Mouse (Mus musculus) MEL (cell line): ENCODE measurements around the gene Ino80d. TPM values are rescaled to one million over a fixed set of nuclear protein-coding genes. Genes with fewer than 3 reads are reported as not detected.

Experiments used
- DNase-seq: peaks from one replicate; pipeline ENCODE4 v3.0.0; 2011; ENCODE audit warnings: low read depth, low spot score
- H3K27ac ChIP-seq: 2 replicates; pipeline ENCODE4 v1.5.1; 2012; ENCODE audit warnings: low read depth, mild to moderate bottlenecking, control low read depth, low read length, moderate library complexity; ENCODE audit not compliant: control insufficient read depth
- H3K27me3 ChIP-seq, 2 experiments: fragments of 150-350 bp in 1 of 2; sonication (generic) in 1 of 2; 2 replicates each; pipeline ENCODE4 v1.6.1; 2012; ENCODE audit warnings: low read length in 2 of 2, mild to moderate bottlenecking in 2 of 2, improper control_type of control experiment in 1 of 2, moderate library complexity in 1 of 2; ENCODE audit not compliant: insufficient read depth in 2 of 2, control insufficient read depth in 1 of 2
- H3K36me3 ChIP-seq, 2 experiments: 2 replicates each; pipeline ENCODE4 v1.6.1; 2012 to 2014; ENCODE audit warnings: low read length in 2 of 2, improper control_type of control experiment in 1 of 2, inconsistent platforms in 1 of 2, mild to moderate bottlenecking in 1 of 2; ENCODE audit not compliant: insufficient read depth in 2 of 2, control insufficient read depth in 1 of 2
- H3K4me1 ChIP-seq, 2 experiments: fragments of 150-350 bp in 1 of 2; sonication (generic) in 1 of 2; 2 replicates each; pipeline ENCODE4 v1.6.1; 2012; ENCODE audit warnings: low read length in 2 of 2, improper control_type of control experiment in 1 of 2, mild to moderate bottlenecking in 1 of 2; ENCODE audit not compliant: insufficient read depth in 2 of 2, control insufficient read depth in 1 of 2
- H3K4me3 ChIP-seq, 2 experiments: fragments of 150-350 bp in 1 of 2; sonication (generic) in 1 of 2; 2 replicates each; pipeline ENCODE4 v1.5.1; 2012; ENCODE audit warnings: low read depth in 2 of 2, low read length in 2 of 2, mild to moderate bottlenecking in 2 of 2, moderate library complexity in 2 of 2, control low read depth in 1 of 2, improper control_type of control experiment in 1 of 2; ENCODE audit not compliant: control insufficient read depth in 1 of 2, insufficient read depth in 1 of 2
- H3K79me2 ChIP-seq: 2 replicates; pipeline ENCODE4 v1.6.1; 2012; ENCODE audit warnings: mild to moderate bottlenecking, low read length, moderate library complexity; ENCODE audit not compliant: control insufficient read depth, poor library complexity, insufficient read depth
- H3K9ac ChIP-seq: 2 replicates; pipeline ENCODE4 v1.6.1; 2012; ENCODE audit warnings: low read depth, mild to moderate bottlenecking, control low read depth, low read length, moderate library complexity; ENCODE audit not compliant: control insufficient read depth, poor library complexity, severe bottlenecking
- H3K9me3 ChIP-seq: fragments of 150-350 bp; sonication (generic); replicated peaks from 2 replicates; pipeline ENCODE4 v1.6.1; 2012; ENCODE audit warnings: mild to moderate bottlenecking, low read length, improper control_type of control experiment, moderate library complexity; ENCODE audit not compliant: insufficient read depth
- BHLHE40 ChIP-seq: IDR thresholded peaks from 2 replicates; pipeline ENCODE4 v1.6.1; 2012; ENCODE audit warnings: low read depth, mild to moderate bottlenecking, inconsistent platforms, low read length, improper control_type of control experiment, borderline replicate concordance
- CHD2 ChIP-seq: IDR thresholded peaks from 2 replicates; pipeline ENCODE4 v1.6.1; 2011; ENCODE audit warnings: low read length, improper control_type of control experiment
- CTCF ChIP-seq, 3 experiments: IDR thresholded peaks in 2 of 3; conservative IDR thresholded peaks in 1 of 3; 2 replicates each; pipeline ENCODE4 v1.5.1; 2011 to 2012; ENCODE audit warnings: low read length in 3 of 3, low read depth in 2 of 3, mild to moderate bottlenecking in 2 of 3, improper control_type of control experiment in 1 of 3, inconsistent platforms in 1 of 3, mixed read lengths in 1 of 3, moderate library complexity in 1 of 3; ENCODE audit not compliant: control insufficient read depth in 1 of 3, insufficient read depth in 1 of 3, poor library complexity in 1 of 3, severe bottlenecking in 1 of 3
- GATA1 ChIP-seq: IDR thresholded peaks from 2 replicates; pipeline ENCODE4 v1.6.1; 2011; ENCODE audit warnings: low read depth, low read length, improper control_type of control experiment
- HCFC1 ChIP-seq: IDR thresholded peaks from 2 replicates; pipeline ENCODE4 v1.6.1; 2012; ENCODE audit warnings: low read depth, mild to moderate bottlenecking, inconsistent platforms, low read length, improper control_type of control experiment, moderate library complexity
- KAT2A ChIP-seq: conservative IDR thresholded peaks from 2 replicates; pipeline ENCODE4 v1.6.1; 2012; ENCODE audit warnings: low read depth, low read length, improper control_type of control experiment, inconsistent platforms
- MAZ ChIP-seq: IDR thresholded peaks from 2 replicates; pipeline ENCODE4 v1.6.1; 2012; ENCODE audit warnings: low read depth, mild to moderate bottlenecking, inconsistent platforms, low read length, improper control_type of control experiment
- MXI1 ChIP-seq: IDR thresholded peaks from 2 replicates; pipeline ENCODE4 v1.6.1; 2011; ENCODE audit warnings: mild to moderate bottlenecking, low read depth, low read length, improper control_type of control experiment
- POLR2AphosphoS5 ChIP-seq: IDR thresholded peaks from 2 replicates; pipeline ENCODE4 v1.6.1; 2012; ENCODE audit warnings: low read depth, borderline replicate concordance, mild to moderate bottlenecking, inconsistent platforms, low read length, moderate library complexity, mixed read lengths
- RAD21 ChIP-seq: IDR thresholded peaks from 2 replicates; pipeline ENCODE4 v1.6.1; 2011; ENCODE audit warnings: mild to moderate bottlenecking, low read depth, low read length, improper control_type of control experiment
- SMC3 ChIP-seq: IDR thresholded peaks from 2 replicates; pipeline ENCODE4 v1.6.1; 2011; ENCODE audit warnings: low read depth, low read length, improper control_type of control experiment
- TCF12 ChIP-seq: IDR thresholded peaks from 2 replicates; pipeline ENCODE4 v1.6.1; 2014; ENCODE audit warnings: low read depth, mild to moderate bottlenecking, inconsistent platforms, low read length, improper control_type of control experiment, moderate library complexity
- USF2 ChIP-seq, 2 experiments: IDR thresholded peaks; 2 replicates each; pipeline ENCODE4 v1.6.1; 2011 to 2012; ENCODE audit warnings: improper control_type of control experiment in 2 of 2, low read length in 2 of 2, borderline replicate concordance in 1 of 2, inconsistent platforms in 1 of 2, low read depth in 1 of 2, mild to moderate bottlenecking in 1 of 2; ENCODE audit not compliant: insufficient read depth in 1 of 2
- ZC3H11A ChIP-seq: IDR thresholded peaks from 2 replicates; pipeline ENCODE4 v1.6.1; 2012; ENCODE audit warnings: low read depth, mild to moderate bottlenecking, inconsistent platforms, low read length, improper control_type of control experiment
- ZKSCAN1 ChIP-seq: IDR thresholded peaks from 2 replicates; pipeline ENCODE4 v1.6.1; 2012; ENCODE audit warnings: low read depth, mild to moderate bottlenecking, inconsistent platforms, low read length, improper control_type of control experiment, moderate library complexity
- ZMIZ1 ChIP-seq: IDR thresholded peaks from 2 replicates; pipeline ENCODE4 v1.6.1; 2012; ENCODE audit warnings: low read depth, mild to moderate bottlenecking, inconsistent platforms, low read length, improper control_type of control experiment, moderate library complexity
- ZNF384 ChIP-seq: IDR thresholded peaks from 2 replicates; pipeline ENCODE4 v1.6.1; 2012; ENCODE audit warnings: low read depth, mild to moderate bottlenecking, inconsistent platforms, low read length, improper control_type of control experiment
- polyA plus RNA-seq, 2 experiments: library from polyadenylated mRNA; stranded (reverse) in 1 of 2; unstranded in 1 of 2; fragments of >175 nt in 1 of 2; fragments of >200 nt in 1 of 2; gene quantifications; 2 replicates each; pipeline versions ENCODE4 v1.2.1 to v1.2.4; 2012; ENCODE audit warnings: low replicate concordance in 2 of 2, low read depth in 1 of 2; ENCODE audit not compliant: insufficient read length in 2 of 2, insufficient read depth in 1 of 2, missing spikeins in 1 of 2
- total RNA-seq: library from RNA; depleted of rRNA; stranded (reverse); fragments of 300-350 nt; gene quantifications from 2 replicates; pipeline ENCODE4 v1.2.3, GENCODE M21; 2012

Ino80d gene
- total and polyA plus RNA-seq, 3 experiments = 4.0 to 5.8 TPM; not detected in 1

- TF ChIP-seq CTCF (IDR thresholded peaks at IDR 0.05 in 2 of 3, conservative IDR thresholded peaks at IDR 0.05 in 1 of 3; ENCODE audit: control insufficient read depth in 1 of 3, insufficient read depth in 1 of 3, low read depth in 2 of 3, low read length in 3 of 3, poor library complexity in 1 of 3, severe bottlenecking in 1 of 3) = peak; percentile 11 to 58 (median 28); a peak in 5 of 6 replicates
- no peak for TF ChIP-seq POLR2AphosphoS5
- TF ChIP-seq, all 39 proteins: peak for 1
- Histone ChIP-seq H3K79me2 (no peaks in the 10 kb centered on the region), H3K36me3 (no peaks in the 10 kb centered on the region), H3K27me3 (no peaks in the 10 kb centered on the region), H3K4me3 (no peak overlapping the region), H3K9ac (no peak overlapping the region), H3K27ac (no peak overlapping the region), H3K4me1 (no peaks in the 10 kb centered on the region), H3K9me3 (no peaks in the 10 kb centered on the region)
- DNase-seq = no peak
Measured at GRCm38 (mm10) chr1:62929477-62929876, 185.0 kb downstream of the Ino80d start.

GRCm38 (mm10) chr1:62919219-62919618 lies 195.2 kb downstream of the Ino80d start:
- H3K27ac ChIP-seq = no peak overlapping the region
- no peaks in the 10 kb centered on the region for H3K79me2 ChIP-seq
- H3K36me3 ChIP-seq = no peaks in the 10 kb centered on the region
- H3K27me3 ChIP-seq = no peaks in the 10 kb centered on the region; a peak in 1 of 4 replicates
- H3K4me1 ChIP-seq = no peaks in the 10 kb centered on the region
- no peak overlapping the region for H3K4me3 ChIP-seq
- H3K9ac ChIP-seq = no peak overlapping the region
- TF ChIP-seq ZKSCAN1 (no peak), ZC3H11A (no peak), TCF12 (no peak), BHLHE40 (no peak), ZNF384 (no peak), CHD2 (no peak), MAZ (no peak), GATA1 (no peak), USF2 (IDR thresholded peaks at IDR 0.05; ENCODE audit: borderline replicate concordance in 1 of 2, insufficient read depth in 1 of 2, low read depth in 1 of 2, low read length in 2 of 2) (no peak), SMC3 (no peak), RAD21 (no peak), ZMIZ1 (no peak), HCFC1 (no peak), MXI1 (no peak), KAT2A (no peak)
- TF ChIP-seq, all 39 proteins: peak for 0
- H3K9me3 ChIP-seq = no peaks in the 10 kb centered on the region
- no peak for DNase-seq
